Mouse (Mus musculus) kidney, adult 2 months (tissue): ENCODE data around the gene Nars2.

ENCODE experiments used
- CTCF ChIP-seq: fragments of 200-500 bp; conservative IDR thresholded peaks from 2 replicates; pipeline ENCODE4 v1.5.1; 2011; ENCODE audit warnings: low read depth, mild to moderate bottlenecking, control low read depth, low read length, moderate library complexity, mixed read lengths; ENCODE audit not compliant: insufficient read depth, insufficient read length
- POLR2A ChIP-seq: fragments of 200-500 bp; IDR thresholded peaks from one replicate; pipeline ENCODE4 v1.6.1; 2011; ENCODE audit warnings: low read depth, low read length, control low read depth

DNA sequence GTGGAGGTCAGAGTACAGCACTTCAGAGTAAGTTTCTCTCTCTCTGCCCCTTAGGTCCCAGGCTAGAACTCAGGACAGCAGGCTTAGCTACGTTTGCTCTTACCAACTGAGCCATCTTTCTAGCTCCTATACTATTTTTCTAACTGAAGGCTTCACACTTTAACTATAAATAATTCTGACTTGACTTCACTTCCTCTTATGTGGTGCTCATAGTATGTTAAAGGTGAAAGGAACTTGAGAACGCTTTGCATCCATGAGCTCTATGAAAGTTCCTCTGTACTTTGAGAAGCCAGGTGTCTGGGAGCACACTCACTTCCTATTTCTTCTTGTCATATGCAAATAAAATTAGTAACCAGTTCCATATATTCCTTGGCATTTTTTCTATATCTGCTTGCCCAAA, 109.7 kb downstream of the Nars2 start:
- no peak for TF ChIP-seq POLR2A
- TF ChIP-seq CTCF: no peak
